11 mouse cellular contexts compared by ENCODE assay signal in the genomic region with DNA sequence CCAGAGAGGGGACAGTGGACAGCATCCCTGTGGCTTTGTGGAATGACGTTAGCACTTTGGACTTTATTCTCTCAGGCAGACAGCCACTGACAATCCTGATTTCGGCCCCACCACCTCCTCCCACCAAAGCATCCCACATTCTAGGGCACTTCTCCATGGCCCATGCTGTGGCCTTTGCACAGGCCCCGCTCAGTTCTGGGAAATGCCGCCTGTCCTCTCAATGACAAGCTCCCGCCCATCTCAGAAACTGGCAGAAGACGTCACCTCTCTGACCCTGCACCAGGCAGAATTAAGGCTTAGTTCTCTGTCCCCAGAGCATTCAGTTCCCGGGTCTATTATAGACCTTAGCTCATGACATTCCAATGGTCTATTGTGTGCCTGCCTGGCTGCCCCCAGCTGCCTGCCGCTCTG. TPM values are rescaled to one million over a fixed set of nuclear protein-coding genes. Genes with fewer than 3 reads are reported as not detected.
A peak's percentile ranks its signal among the peaks of the same experiment; 100 is the strongest.
DNase-seq lines count a peak whose midpoint lies in the region; ATAC-seq and TF ChIP-seq lines count a peak whose summit lies in the region.
"Had no signal": no experiment of that assay in that cellular context is flagged by ENCODE, and none has a peak within 500 bp of the region (broad histone marks: within the 10 kb centered on the region; RNA-seq: fewer than 3 reads in every experiment).

No protein-coding gene starts in this region.

- H3K4me2 ChIP-seq in heart, embryonic 14.5 days (ENCODE audit: low read length) = no peak overlapping the region
- no peak overlapping the region for H3K4me2 ChIP-seq in limb, embryonic 14.5 days (replicated peaks; ENCODE audit: low read depth, low read length, severe bottlenecking)

- peak; percentile 30 for DNase-seq in R1 (ENCODE audit: low read depth, low spot score)
- peak; percentile 82 for DNase-seq in embryo, embryonic 10 days (ENCODE audit: low spot score)
- no peak for DNase-seq in limb, embryonic 14.5 days (ENCODE audit: low spot score)
- no peak for DNase-seq in adrenal gland, adult 8-10 months
- no peak for DNase-seq in frontal cortex, postnatal 14 days (ENCODE audit: low spot score in 2 of 2)
- DNase-seq in spleen, postnatal 10 days (ENCODE audit: low spot score in 2 of 2) = no peak

- no peaks in the 10 kb centered on the region for H3K9me3 ChIP-seq in heart, embryonic 14.5 days (ENCODE audit: control insufficient read depth, low read length)
- H3K9me3 ChIP-seq in limb, embryonic 14.5 days (ENCODE audit: control insufficient read depth, low read length) = no peaks in the 10 kb centered on the region

- TF ChIP-seq POLR2A in limb, embryonic 14.5 days (IDR thresholded peaks at IDR 0.05; ENCODE audit: borderline replicate concordance, extremely low read depth, insufficient read depth, insufficient read length) = no peak

- H3K4me1 ChIP-seq in heart, embryonic 14.5 days (ENCODE audit: control insufficient read depth in 2 of 2, insufficient read depth in 2 of 2, low read length in 2 of 2) = peaks cover 22 to 26% of the 10 kb centered on the region in 2 experiments
- H3K4me1 ChIP-seq in limb, embryonic 14.5 days (ENCODE audit: control insufficient read depth, insufficient read depth, low read length) = peaks cover 3% of the 10 kb centered on the region

- peak overlapping the region; percentile 54 for H3K9ac ChIP-seq in heart, embryonic 14.5 days (ENCODE audit: low read length)
- H3K9ac ChIP-seq in limb, embryonic 14.5 days (ENCODE audit: low read depth, low read length, severe bottlenecking) = no peak overlapping the region

- no peak overlapping the region for H3K4me3 ChIP-seq in heart, embryonic 14.5 days (ENCODE audit: control insufficient read depth in 1 of 2, insufficient read depth in 1 of 2, low read depth in 1 of 2, low read length in 2 of 2)
- no peak overlapping the region for H3K4me3 ChIP-seq in limb, embryonic 14.5 days (replicated peaks; ENCODE audit: low read length)
- H3K4me3 ChIP-seq: left cerebral cortex, adult 2 months had no signal

- no peaks in the 10 kb centered on the region for H3K36me3 ChIP-seq in heart, embryonic 14.5 days (ENCODE audit: control insufficient read depth, insufficient read depth, low read length)
- no peaks in the 10 kb centered on the region for H3K36me3 ChIP-seq in limb, embryonic 14.5 days (ENCODE audit: control insufficient read depth, insufficient read depth, low read length)
- H3K36me3 ChIP-seq: G1E had no signal

- 0 out of 2 replicates have a peak, but pooled peaks have one; percentile 28 for ATAC-seq in heart, embryonic 14.5 days (ENCODE audit: insufficient number of reproducible peaks, insufficient read depth, low FRiP score, low read depth)
- peak; percentile 50 for ATAC-seq in limb, embryonic 14.5 days (ENCODE audit: low FRiP score, low read depth)
- ATAC-seq: inflammation-experienced regulatory T-cells, adult 6 months; lung, postnatal 0 days had no signal

- 20% methylated on average over 8 of the region's 8 CpGs for WGBS in heart, embryonic 14.5 days
- 49% methylated on average over 8 of the region's 8 CpGs for WGBS in limb, embryonic 14.5 days

- no peaks in the 10 kb centered on the region for H3K27me3 ChIP-seq in heart, embryonic 14.5 days (ENCODE audit: control insufficient read depth, insufficient read depth, low read length)
- H3K27me3 ChIP-seq in limb, embryonic 14.5 days (ENCODE audit: control insufficient read depth, insufficient read depth, low read length) = no peaks in the 10 kb centered on the region

- H3K27ac ChIP-seq in heart, embryonic 14.5 days (replicated peaks in 1 of 2; ENCODE audit: control insufficient read depth in 1 of 2, insufficient read depth in 1 of 2, low read depth in 2 of 2, low read length in 2 of 2) = peak overlapping the region; percentile 78 to 90
- no peak overlapping the region for H3K27ac ChIP-seq in limb, embryonic 14.5 days (replicated peaks; ENCODE audit: low read depth, low read length)
- H3K27ac ChIP-seq: left cerebral cortex, adult 2 months had no signal

RNA-seq across cellular contexts. Expression of a gene that starts 7.0 kb away (rescaled TPM):
- 2.6 and 3.4 TPM in 2 replicates for polyA plus RNA-seq in heart, embryonic 14.5 days (2014; fragmentation: Nextera tagmentation; extraction: Ambion mirVana)
- polyA plus RNA-seq in limb, embryonic 14.5 days (2012; rRNA removed) = 19.6 and 27.4 TPM in 2 replicates
- 3.3 and 3.7 TPM in 2 replicates for polyA plus RNA-seq in limb, embryonic 14.5 days (2014; fragmentation: Nextera tagmentation; extraction: Ambion mirVana)
- total RNA-seq in adrenal gland, adult 8-10 months (2022) = 10 to 100 TPM; 10.1 to 13.6 (median 12.1) TPM
- polyA plus RNA-seq: G1E; inflammation-experienced regulatory T-cells, adult 6 months had no signal

Comparison
In these comparisons a context has a peak if more than half of its experiments do, and no peak if none do; other contexts are left out.
1. DNase-seq: peak in R1 (single experiment) and embryo, embryonic 10 days (single experiment); none in limb, embryonic 14.5 days (single experiment), adrenal gland, adult 8-10 months (single experiment), frontal cortex, postnatal 14 days (0 of 2) and spleen, postnatal 10 days (0 of 2).